Mouse (Mus musculus) midbrain, embryonic 14.5 days (tissue): Measurements from ENCODE around the gene Gm20716. TPM values are rescaled to one million over a fixed set of nuclear protein-coding genes. Genes with fewer than 3 reads are reported as not detected.

Source experiments
- ATAC-seq: fragments of 200-750 bp; cut with Nextera tagmentation; 2 replicates; pipeline ENCODE4 v1.8.0; 2017; ENCODE audit warnings: moderate number of reproducible peaks, moderate library complexity; ENCODE audit not compliant: low FRiP score, low TSS enrichment
- DNase-seq: peaks from one replicate; pipeline ENCODE4 v3.0.0-alpha.2; 2015
- H3K27ac ChIP-seq: fragments of 300-500 bp; sonication (generic); replicated peaks from 2 replicates; pipeline ENCODE4 v1.5.1; 2014; ENCODE audit warnings: mild to moderate bottlenecking, low read depth, low read length, moderate library complexity
- H3K27me3 ChIP-seq: fragments of 300-500 bp; sonication (generic); 2 replicates; pipeline ENCODE4 v1.6.1; 2014; ENCODE audit warnings: low read length, control low read depth, mixed read lengths; ENCODE audit not compliant: control insufficient read depth, insufficient read depth
- H3K36me3 ChIP-seq: fragments of 300-500 bp; sonication (generic); 2 replicates; pipeline ENCODE4 v1.6.1; 2014; ENCODE audit warnings: low read length, control low read depth; ENCODE audit not compliant: control insufficient read depth, insufficient read depth
- H3K4me1 ChIP-seq: fragments of 300-500 bp; sonication (generic); 2 replicates; pipeline ENCODE4 v1.6.1; 2014; ENCODE audit warnings: mild to moderate bottlenecking, antibody characterized with exemption, low read length, control low read depth; ENCODE audit not compliant: control insufficient read depth, insufficient read depth
- H3K4me2 ChIP-seq: fragments of 300-500 bp; sonication (generic); 2 replicates; pipeline ENCODE4 v1.6.1; 2014; ENCODE audit warnings: mild to moderate bottlenecking, low read length, moderate library complexity
- H3K4me3 ChIP-seq: fragments of 300-500 bp; sonication (generic); replicated peaks from 2 replicates; pipeline ENCODE4 v1.5.1; 2014; ENCODE audit warnings: low read depth, low read length
- H3K9ac ChIP-seq: fragments of 300-500 bp; sonication (generic); replicated peaks from 2 replicates; pipeline ENCODE4 v1.6.1; 2014; ENCODE audit warnings: mild to moderate bottlenecking, low read length, moderate library complexity
- H3K9me3 ChIP-seq: fragments of 300-500 bp; sonication (generic); 2 replicates; pipeline ENCODE4 v1.6.1; 2016; ENCODE audit warnings: low read length, control low read depth, mixed read lengths; ENCODE audit not compliant: control insufficient read depth
- WGBS: fragments of 180-500 bp; shearing (Covaris S2); extraction: QIAGEN DNeasy Blood & Tissue Kit; methylation state at CpG from one replicate; pipeline ENCODE4 v1.1.7; 2014; 5-methylcytosine and 5-hydroxymethylcytosine counted together
- polyA plus RNA-seq: library from polyadenylated mRNA; unstranded; fragments of >200 nt; fragmentation: Nextera tagmentation; extraction: Ambion mirVana; gene quantifications from 2 replicates; pipeline ENCODE4 v1.2.1, GENCODE M21; 2014

Gm20716 gene
- polyA plus RNA-seq, result 35.8 and 35.9 TPM in 2 replicates

DNA sequence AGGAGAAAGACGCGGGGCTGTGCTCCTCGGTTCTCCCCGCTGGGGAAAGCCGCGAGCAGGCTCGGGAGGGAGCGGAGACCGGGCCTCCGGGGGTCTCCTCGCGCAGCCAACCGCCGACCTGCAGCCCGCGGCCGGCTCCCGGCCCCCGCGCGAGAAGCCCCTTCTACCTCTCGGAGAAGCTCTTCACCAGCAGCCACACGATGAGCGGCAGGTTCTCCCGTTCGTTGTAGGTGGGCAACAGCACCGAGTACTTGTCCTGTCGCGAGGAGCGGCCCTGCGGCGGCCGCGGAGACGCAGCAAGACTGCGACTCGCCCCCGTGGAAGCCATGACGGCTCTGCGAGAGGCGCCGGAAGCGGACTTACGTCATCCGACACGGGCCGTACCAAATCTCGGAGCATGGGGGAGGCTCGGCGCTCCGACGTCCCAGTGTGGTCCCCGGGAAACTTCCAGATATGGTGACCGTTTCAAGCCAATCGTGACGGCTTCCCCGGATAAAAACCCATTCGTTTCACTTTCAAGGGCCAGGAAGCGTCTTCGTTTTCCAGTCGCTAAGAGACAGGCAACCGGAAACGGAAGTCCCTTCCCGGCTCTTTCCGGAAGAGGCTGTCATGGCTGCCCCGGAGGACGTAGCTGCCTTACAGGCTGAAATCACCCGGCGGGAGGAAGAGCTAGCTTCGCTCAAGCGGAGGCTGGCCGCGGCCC is at the start of gene Gm20716, which contains the start of the genes Dpm1 and Mocs3:
TSS of gene Gm20716 (minus strand) at position 339 of the 703 bp plus-strand sequence.
TSS of gene Dpm1 (minus strand) at position 566 of the 703 bp plus-strand sequence.
TSS of gene Mocs3 (plus strand) at position 597 of the 703 bp plus-strand sequence.
- no peaks in the 10 kb centered on the region for H3K9me3 ChIP-seq
- H3K9ac ChIP-seq, result peak within 1 kb of the TSS; percentile 88
- peak within 1 kb of the TSS; percentile 95 for H3K27ac ChIP-seq
- H3K36me3 ChIP-seq, result peaks cover 25% of the 10 kb centered on the region
- peaks cover 30% of the 10 kb centered on the region for H3K4me1 ChIP-seq
- peak within 1 kb of the TSS; percentile 98 for H3K4me2 ChIP-seq
- DNase-seq (peak; percentile 93), ATAC-seq (peak; percentile 88)
- H3K4me3 ChIP-seq, result peak within 1 kb of the TSS; percentile 98
- WGBS, result under 1% methylated on average over 73 of the region's 73 CpGs
- no peaks in the 10 kb centered on the region for H3K27me3 ChIP-seq

DNA sequence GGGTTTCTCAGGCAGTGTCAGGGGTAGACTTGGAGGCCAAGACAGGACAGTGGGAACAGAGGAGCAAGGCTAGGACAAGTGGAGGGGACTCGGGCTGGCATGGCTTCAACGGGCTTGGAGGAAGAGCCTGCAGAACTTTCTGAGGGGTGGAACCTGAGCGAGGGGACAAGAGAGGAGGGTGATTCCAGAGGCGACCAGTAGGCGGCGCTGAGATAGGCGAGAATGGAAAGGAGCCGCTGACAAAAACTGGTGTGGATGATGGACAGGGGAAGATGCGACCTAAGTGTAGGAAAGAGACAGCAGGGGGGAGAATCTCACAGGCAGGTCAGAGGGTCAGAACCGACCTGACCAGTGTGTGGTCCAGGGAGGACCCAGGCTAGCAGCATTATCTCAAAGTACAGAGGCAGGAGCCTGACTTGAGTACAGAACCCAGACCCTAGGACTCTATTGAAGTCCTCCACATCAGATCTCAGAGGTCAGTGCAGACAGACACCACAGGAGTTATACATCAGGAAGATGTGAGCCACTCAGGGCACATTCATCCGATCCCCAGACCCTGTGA is 44.3 kb upstream of the Gm20716 start:
- peaks cover 3% of the 10 kb centered on the region for H3K27me3 ChIP-seq
- 13% methylated on average over 11 of the region's 11 CpGs for WGBS
- DNase-seq, result peak; percentile 79

DNA sequence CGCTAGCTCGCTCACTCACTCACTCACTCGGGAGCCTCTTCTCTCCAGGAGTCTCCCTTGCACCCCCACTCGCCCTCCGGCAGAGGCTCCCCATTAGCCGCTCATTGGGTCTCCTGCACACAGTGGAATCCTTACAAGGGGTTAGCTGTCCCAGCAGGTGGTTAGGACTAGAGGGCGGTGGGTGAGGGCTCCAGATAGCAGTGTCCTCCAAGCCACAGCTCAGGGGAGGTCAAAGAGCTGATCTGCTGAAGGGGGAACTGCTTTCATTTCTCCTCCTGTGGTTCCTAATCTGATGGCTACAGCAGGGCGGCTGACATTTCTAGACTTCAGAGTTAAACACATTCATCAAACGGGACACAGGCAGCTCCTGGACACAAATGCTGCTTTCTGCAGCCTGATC is 43.2 kb upstream of the Gm20716 start:
- H3K27me3 ChIP-seq, result no peaks in the 10 kb centered on the region
- DNase-seq, result no peak
- no peak overlapping the region for H3K9ac ChIP-seq
- no peaks in the 10 kb centered on the region for H3K36me3 ChIP-seq
- H3K4me2 ChIP-seq, result no peak overlapping the region
- no peaks in the 10 kb centered on the region for H3K4me1 ChIP-seq
- no peak overlapping the region for H3K4me3 ChIP-seq
- 53% methylated on average over 9 of the region's 9 CpGs for WGBS
- H3K27ac ChIP-seq, result no peak overlapping the region
- no peaks in the 10 kb centered on the region for H3K9me3 ChIP-seq
- no peak for ATAC-seq

More for the DNA sequence above, 44.3 kb upstream of the Gm20716 start:
- Histone ChIP-seq H3K36me3 (no peaks in the 10 kb centered on the region), H3K4me2 (no peak overlapping the region), H3K4me3 (no peak overlapping the region), H3K9ac (no peak overlapping the region), H3K27ac (no peak overlapping the region), H3K4me1 (no peaks in the 10 kb centered on the region), H3K9me3 (no peaks in the 10 kb centered on the region)
- no peak for ATAC-seq

DNA sequence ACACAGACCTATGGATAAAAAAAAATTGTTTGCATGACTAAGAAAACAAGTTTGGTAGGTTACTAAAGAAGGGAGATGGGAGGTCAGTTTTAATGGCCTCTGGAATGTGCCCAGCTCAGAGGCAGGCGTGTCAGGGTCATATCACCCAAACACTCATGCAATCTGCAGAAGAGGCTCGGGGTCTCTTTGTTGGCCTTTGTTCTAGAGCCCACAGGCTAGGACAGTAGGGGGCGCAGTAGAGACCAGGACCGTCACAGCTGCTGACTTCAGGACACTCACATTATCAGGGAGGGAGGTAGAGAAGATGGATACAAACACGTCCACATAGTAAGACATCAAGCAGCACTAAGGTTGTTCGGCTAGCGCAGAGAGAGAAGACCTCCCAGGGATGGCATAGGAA is 37.9 kb upstream of the Gm20716 start:
- Histone ChIP-seq H3K27me3 (no peaks in the 10 kb centered on the region), H3K27ac (no peak overlapping the region), H3K4me1 (no peaks in the 10 kb centered on the region), H3K4me2 (no peak overlapping the region), H3K4me3 (no peak overlapping the region), H3K9me3 (no peaks in the 10 kb centered on the region), H3K36me3 (no peaks in the 10 kb centered on the region), H3K9ac (no peak overlapping the region)
- WGBS, result 42% methylated on average over 7 of the region's 7 CpGs
- DNase-seq (peak; percentile 54), ATAC-seq (no peak)

DNA sequence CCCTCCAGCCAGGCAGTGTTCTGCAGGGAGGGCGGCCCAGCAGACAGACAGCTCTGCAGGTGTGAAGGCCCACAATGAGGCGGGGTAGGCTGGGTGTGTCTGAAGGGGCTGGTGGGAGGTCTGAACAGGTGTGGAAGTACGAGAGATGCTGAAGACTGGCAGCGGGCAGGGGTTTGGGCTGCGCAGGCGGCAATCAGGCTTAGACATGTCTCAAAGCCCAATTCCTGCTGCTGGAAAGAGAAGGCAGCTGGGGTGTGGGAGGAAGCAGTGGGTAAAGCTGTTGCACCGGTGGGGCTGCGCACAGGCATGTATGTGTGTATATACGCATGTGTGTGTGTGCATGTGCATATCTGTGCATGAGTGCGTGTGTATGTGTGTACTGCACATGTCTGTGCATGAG is 30.7 kb upstream of the Gm20716 start:
- Histone ChIP-seq H3K27me3 (no peaks in the 10 kb centered on the region), H3K9me3 (no peaks in the 10 kb centered on the region), H3K36me3 (no peaks in the 10 kb centered on the region), H3K27ac (no peak overlapping the region), H3K4me1 (no peaks in the 10 kb centered on the region), H3K4me2 (no peak overlapping the region), H3K4me3 (no peak overlapping the region), H3K9ac (no peak overlapping the region)
- DNase-seq (no peak), ATAC-seq (no peak)
- 94% methylated on average over 10 of the region's 10 CpGs for WGBS

DNA sequence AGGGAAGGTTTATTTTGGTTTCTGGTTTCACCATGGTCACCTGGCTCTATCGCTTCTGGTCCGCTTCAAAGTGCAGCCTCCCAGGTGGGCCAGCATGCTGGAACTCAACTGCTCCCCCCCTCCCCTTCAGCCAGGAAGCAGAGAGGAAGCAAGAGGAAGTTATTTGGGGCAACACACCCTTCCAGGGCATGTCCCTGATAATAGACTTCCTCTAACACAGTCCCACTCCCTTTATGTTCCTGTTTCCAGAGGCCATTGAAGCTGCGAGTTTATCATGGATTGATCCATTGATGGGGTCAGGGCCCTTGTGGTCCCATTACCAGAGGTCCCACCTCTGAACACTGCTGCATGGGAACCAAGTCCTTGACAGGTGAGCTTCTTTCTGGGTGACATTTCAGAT is 30.0 kb upstream of the Gm20716 start:
- no peak for DNase-seq
- 96% methylated on average over 3 of the region's 3 CpGs for WGBS
- no peak overlapping the region for H3K4me3 ChIP-seq
- H3K27me3 ChIP-seq, result no peaks in the 10 kb centered on the region
- no peak for ATAC-seq
- H3K27ac ChIP-seq, result no peak overlapping the region
- no peaks in the 10 kb centered on the region for H3K4me1 ChIP-seq
- H3K4me2 ChIP-seq, result no peak overlapping the region
- no peak overlapping the region for H3K9ac ChIP-seq
- no peaks in the 10 kb centered on the region for H3K9me3 ChIP-seq
- no peaks in the 10 kb centered on the region for H3K36me3 ChIP-seq

DNA sequence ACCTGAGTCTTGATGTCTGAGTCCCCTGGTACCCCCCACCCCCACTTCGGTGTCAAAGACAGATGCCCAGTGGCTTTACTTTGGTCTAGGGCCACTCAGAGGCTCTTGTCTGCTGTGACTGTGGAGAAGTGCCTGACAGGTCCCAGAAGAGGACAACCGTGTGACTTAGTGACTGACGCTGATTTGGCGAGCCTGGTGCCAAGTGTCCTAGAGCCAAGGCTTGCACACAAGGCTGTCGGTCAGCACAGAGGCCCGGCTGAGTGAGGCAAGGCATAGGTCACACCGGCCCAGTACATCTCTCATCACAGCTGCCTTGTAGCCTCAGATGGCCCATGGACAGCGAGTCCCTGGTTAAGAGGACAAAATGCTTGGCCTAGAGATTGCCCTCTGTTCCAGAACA is 28.9 kb upstream of the Gm20716 start:
- no peak overlapping the region for H3K4me3 ChIP-seq
- no peak overlapping the region for H3K9ac ChIP-seq
- H3K36me3 ChIP-seq, result no peaks in the 10 kb centered on the region
- H3K4me1 ChIP-seq, result no peaks in the 10 kb centered on the region
- no peak overlapping the region for H3K27ac ChIP-seq
- no peak overlapping the region for H3K4me2 ChIP-seq
- ATAC-seq (no peak), DNase-seq (no peak)
- H3K27me3 ChIP-seq, result no peaks in the 10 kb centered on the region
- 89% methylated on average over 8 of the region's 8 CpGs for WGBS
- no peaks in the 10 kb centered on the region for H3K9me3 ChIP-seq

DNA sequence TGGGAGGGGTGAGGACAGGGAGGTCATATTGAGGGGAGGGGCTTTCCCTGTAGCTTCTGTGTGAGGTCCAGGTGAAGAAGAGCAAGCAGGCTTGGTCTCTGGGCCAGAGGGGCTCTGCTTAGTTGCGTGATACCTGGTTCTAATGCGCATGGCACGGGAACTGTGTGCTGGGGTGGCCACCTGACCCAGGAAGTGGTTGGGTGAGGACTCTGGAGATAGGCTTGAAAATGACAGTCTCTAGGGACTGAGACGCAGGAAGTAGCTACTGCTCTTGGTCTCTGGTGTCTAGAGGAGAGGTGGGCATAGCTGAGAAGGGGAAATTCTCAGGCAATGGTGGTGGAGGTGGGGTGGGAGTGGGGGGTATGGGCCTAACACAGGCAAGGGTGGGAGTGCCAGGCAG is 27.0 kb upstream of the Gm20716 start:
- WGBS, result 88% methylated on average over 4 of the region's 4 CpGs
- H3K9me3 ChIP-seq, result no peaks in the 10 kb centered on the region
- H3K36me3 ChIP-seq, result no peaks in the 10 kb centered on the region
- no peaks in the 10 kb centered on the region for H3K4me1 ChIP-seq
- no peak overlapping the region for H3K4me3 ChIP-seq
- H3K27ac ChIP-seq, result no peak overlapping the region
- H3K27me3 ChIP-seq, result no peaks in the 10 kb centered on the region
- no peak for DNase-seq
- no peak overlapping the region for H3K9ac ChIP-seq
- ATAC-seq, result no peak
- H3K4me2 ChIP-seq, result no peak overlapping the region

DNA sequence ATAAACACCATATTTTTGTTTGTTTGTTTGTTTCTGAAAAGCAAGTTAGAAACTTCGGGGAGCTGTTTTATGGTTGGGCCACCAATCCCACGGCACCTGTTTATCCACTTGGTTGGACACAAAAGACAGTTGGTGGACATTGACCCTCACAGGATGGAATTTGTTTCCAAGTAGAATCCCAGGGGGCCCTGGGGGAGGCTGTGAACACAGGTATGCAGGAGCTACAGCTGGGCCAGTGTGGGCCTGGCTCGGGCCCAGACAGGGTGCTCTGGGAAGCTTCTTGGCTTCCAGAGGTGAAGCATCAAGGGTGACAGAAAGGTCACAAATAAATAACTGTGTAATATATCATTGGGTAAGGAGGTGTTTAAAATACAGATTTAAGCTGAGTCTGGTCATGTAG is 26.3 kb upstream of the Gm20716 start:
- WGBS, result 85% methylated on average over 3 of the region's 3 CpGs
- no peaks in the 10 kb centered on the region for H3K4me1 ChIP-seq

More for the DNA sequence above, 26.3 kb upstream of the Gm20716 start:
- Histone ChIP-seq H3K27ac (no peak overlapping the region), H3K9ac (no peak overlapping the region), H3K27me3 (no peaks in the 10 kb centered on the region), H3K4me3 (no peak overlapping the region), H3K4me2 (no peak overlapping the region), H3K9me3 (no peaks in the 10 kb centered on the region), H3K36me3 (no peaks in the 10 kb centered on the region)
- no peak for DNase-seq
- ATAC-seq, result no peak
